Mouse (Mus musculus): ENCODE data around the gene Gm10961. TPM values are rescaled to one million over a fixed set of nuclear protein-coding genes. Genes with fewer than 3 reads are reported as not detected.

Gene Gm10961
- not detected in 2 replicates for polyA plus RNA-seq (2012; ENCODE audit: low replicate concordance)

DNA sequence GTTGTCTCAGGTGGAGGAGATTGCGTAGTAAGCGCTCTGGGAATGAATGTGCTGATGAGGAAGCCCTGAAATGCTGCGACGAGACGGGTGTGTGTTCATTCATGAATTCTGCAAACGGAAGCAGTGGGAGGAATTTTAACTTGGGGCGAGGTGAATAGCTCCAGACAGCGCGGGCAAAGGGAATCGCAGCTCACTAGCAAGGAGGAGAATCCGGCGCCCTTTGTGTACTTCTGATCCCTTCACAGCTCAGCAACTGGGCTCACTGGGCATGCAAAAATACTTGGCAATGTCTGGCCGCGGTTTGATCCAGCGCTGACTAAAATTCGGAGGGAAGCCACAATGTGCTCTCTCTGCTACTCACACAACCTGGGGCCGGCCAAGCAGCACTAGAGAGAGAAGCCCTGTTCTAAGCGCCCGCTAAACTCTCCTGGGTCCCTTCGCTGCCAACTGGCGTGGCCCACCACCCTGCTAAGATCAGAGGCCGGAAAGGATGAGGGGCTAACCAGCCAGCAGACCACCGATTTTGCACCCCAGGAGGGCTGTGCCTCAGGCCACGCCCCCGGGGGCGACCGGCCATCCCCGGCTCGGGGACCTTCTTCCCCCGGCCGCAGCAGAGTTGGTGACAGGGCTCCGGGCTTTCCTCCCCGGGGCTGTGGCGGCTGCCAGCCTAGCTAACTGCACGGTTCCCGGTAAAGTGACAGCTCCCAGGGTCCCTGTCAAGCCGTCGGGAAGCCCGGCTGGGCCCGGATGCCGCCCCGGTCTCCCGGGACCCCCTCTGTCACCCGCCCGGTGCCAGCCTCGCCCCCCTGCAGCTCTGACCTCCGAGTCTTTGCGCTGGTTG, at the start of gene Gm10961:
TSS of gene Gm10961 (plus strand) at position 641 of the 841 bp plus-strand sequence.

DNA sequence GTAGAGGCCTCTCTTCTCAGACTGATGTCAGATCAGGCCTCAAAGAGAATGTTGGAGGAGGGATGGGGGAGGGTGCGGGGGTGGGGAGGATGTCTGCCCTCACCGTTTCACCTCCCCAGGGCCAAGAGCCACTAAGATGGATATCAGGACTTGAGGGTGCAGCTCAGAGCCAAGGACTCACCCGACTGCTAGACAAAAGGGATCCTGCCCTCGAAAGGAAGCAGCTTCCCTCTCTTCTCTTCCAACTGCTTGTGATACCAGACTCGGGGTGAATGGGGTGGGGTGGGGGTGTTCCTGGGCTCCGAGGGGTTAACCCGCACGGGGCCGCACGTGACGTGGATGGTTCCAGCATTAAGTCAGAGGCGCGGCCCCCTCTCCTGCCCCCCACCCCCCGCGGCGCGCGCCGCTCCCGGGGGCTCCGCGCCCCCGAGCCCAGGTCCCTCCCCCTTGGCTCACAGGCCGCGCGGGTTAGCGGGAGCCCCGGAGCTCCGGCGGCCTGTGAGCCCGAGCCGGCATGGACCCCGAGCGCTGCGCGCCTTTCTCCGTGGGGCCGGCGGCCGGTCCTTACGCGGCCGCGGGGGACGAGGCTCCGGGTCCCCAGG, 36.4 kb upstream of the Gm10961 start, which contains the start of gene Alx3:
TSS of gene Alx3 (plus strand) at position 370 of the 602 bp plus-strand sequence.

DNA sequence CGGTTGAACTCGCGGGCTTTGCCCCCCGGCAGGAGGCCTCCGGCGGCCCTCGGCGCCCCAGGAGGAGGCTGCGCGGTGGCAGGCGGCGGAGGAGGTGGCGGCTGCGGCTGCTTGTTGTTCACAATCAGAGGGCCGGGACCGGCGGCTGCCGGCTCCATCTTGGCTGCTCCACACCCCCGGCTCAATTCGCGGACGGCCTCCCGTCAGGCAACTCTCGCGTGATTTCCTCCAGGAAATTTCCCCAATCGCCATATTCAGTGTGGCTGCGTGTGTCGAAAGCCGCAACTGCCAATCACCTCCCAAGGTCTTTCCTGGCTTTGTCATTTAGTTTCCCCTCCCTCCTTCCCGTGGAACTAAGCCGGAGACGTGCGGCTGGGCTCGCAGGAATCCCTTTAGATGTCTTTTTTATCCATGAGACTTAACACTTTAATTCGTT, 419 bp downstream of the Gm10961 start, which contains the start of gene Strip1:
TSS of gene Strip1 (minus strand) at position 172 of the 436 bp plus-strand sequence.

Other genes with a start within 250 kb of the Gm10961 start
- gene Kcnc4, start 171.8 kb upstream of the Gm10961 start, polyA plus RNA-seq (2012; ENCODE audit: low replicate concordance), result not detected in 2 replicates
- gene Slc6a17, start 113.3 kb upstream of the Gm10961 start, polyA plus RNA-seq (2012; ENCODE audit: low replicate concordance), result 0.03 TPM in 1 of 2 replicates, not detected in the other
- gene Ubl4b, start 76.2 kb upstream of the Gm10961 start, polyA plus RNA-seq (2012; ENCODE audit: low replicate concordance), result not detected in 2 replicates
- not detected in 2 replicates for gene Alx3, start 36.3 kb upstream of the Gm10961 start, polyA plus RNA-seq (2012; ENCODE audit: low replicate concordance)
- gene Strip1, start 372 bp downstream of the Gm10961 start, polyA plus RNA-seq (2012; ENCODE audit: low replicate concordance), result 9.7 and 10.5 TPM in 2 replicates
- 7.8 and 12.6 TPM in 2 replicates for gene Ahcyl1, start 65.2 kb downstream of the Gm10961 start, polyA plus RNA-seq (2012; ENCODE audit: low replicate concordance)
- gene Csf1, start 129.1 kb downstream of the Gm10961 start, polyA plus RNA-seq (2012; ENCODE audit: low replicate concordance), result 4.0 and 4.4 TPM in 2 replicates
- gene Eps8l3, start 245.9 kb downstream of the Gm10961 start, polyA plus RNA-seq (2012; ENCODE audit: low replicate concordance), result not detected in 2 replicates

Measured in leukemia stem cell, adult 10-12 weeks (primary cell).